Mouse (Mus musculus): Measurements from ENCODE around the gene Rab19. TPM values are rescaled to one million over a fixed set of nuclear protein-coding genes. Genes with fewer than 3 reads are reported as not detected.

Gene Rab19
- 8.7 TPM for total RNA-seq (2023)

DNA sequence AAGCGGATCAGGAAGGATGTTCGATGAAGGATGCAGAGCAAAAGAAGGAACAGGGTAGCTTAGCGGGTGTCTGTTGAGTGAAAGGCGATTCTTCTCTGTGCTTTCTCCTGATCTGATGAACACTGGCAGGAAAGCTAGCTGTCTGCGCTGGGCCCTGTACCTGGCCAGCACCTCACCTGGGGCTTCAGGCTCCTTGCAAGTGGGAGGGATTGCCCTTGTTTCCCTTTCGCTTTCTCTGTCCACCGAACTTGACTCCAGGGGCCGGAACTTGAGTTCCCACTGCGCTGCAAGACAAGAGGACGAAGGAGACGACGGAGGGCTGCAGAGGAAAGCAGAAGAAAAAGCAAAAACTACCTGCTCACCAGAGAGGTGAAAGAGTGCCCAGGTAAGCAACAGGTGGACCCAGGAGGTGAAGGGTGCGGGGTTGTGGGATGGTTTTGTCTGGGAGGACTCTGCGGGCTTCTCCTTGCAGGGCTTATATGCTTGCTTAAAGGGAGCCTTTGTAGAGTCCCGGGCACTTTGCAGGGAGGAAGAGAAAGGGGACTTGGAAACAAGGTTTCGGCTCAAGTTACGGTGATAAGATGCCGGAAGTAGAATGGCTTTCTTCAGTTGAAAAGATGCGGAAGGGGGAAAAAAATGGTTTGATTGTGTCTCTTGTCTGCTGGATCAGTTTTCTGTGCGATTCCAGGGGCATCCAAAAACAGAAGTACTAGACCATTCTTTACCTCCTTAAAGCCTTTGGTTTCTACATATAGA is at the start of gene Rab19:
Gene Rab19, plus strand, starts transcription at position 51 of the 756 bp plus-strand sequence.

GRCm38 (mm10) chr6:39377311-39377827 is 3.6 kb upstream of the Rab19 start, which contains the start of gene Slc37a3:
Slc37a3 (minus strand) TSS chr6:39377675.

DNA sequence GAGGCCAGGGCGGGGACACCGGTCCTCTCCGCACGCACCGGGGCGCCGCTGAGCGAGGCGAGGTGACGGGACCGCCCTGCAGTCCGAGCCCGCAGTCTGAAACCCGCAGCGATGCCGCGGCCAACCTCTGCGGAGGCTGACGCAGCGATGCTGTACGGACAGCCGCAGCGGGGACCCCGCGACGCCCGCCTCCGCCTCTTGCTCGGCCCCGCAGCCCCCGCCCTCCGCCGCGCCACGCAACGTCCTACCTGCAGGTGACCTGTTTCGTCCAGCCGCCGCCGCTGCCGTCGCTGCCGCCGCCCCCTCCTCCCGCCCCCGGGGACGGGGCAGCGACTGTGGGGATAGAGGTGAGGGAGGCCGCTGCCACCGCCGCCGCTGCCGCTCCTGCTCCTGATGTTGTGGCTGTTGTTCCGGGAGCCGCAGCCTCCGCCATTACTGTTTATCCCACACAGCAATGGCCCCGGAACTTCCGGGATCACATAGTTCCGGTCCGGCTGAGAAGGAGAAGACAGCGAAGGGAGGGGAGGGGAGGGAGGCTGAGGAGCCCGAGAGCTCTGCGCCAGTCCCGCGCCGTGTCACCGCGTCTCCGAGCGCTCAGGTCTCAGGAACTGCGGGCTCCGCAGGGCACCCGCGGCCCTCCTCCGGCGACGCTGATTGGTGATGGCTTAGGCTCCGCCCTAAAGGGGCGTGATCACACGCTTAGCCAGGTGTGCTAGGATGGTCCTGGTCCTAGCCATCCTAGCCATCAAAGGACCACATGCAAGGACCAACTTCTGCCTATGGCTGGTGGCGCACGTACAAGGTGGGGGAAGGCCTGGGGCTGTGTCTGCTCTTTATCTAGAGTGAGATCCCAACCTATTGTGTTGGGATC is 39.1 kb downstream of the Rab19 start, which contains the start of gene Mkrn1:
Gene Mkrn1, minus strand, starts transcription at position 612 of the 871 bp plus-strand sequence.

Other genes with a start within 250 kb of the Rab19 start
- 78.2 TPM for gene Kdm7a, start 174.4 kb upstream of the Rab19 start, total RNA-seq (2023)
- 56.2 TPM for gene Slc37a3, start 3.5 kb upstream of the Rab19 start, total RNA-seq (2023)
- 123 TPM for gene Mkrn1, start 39.3 kb downstream of the Rab19 start, total RNA-seq (2023)
- gene Dennd2a, start 176.7 kb downstream of the Rab19 start, total RNA-seq (2023), result 0.28 TPM
- 40.5 TPM for gene Adck2, start 192.7 kb downstream of the Rab19 start, total RNA-seq (2023)
- gene Gm42420, start 204.6 kb downstream of the Rab19 start, total RNA-seq (2023), result not detected
- gene Ndufb2, start 211.4 kb downstream of the Rab19 start, total RNA-seq (2023), result 40.3 TPM